Mouse (Mus musculus) induced T-regulatory cell, adult 2 months (primary cell): ENCODE data around the gene Tox4.

ENCODE experiments used
- DNase-seq: peaks from one replicate; pipeline ENCODE4 v3.0.0-alpha.2; 2012; ENCODE audit warnings: low read depth

The Tox4 gene

GRCm38 (mm10) chr14:52313931-52314807 lies 35.2 kb downstream of the Tox4 start:
- DNase-seq: no peak

DNA sequence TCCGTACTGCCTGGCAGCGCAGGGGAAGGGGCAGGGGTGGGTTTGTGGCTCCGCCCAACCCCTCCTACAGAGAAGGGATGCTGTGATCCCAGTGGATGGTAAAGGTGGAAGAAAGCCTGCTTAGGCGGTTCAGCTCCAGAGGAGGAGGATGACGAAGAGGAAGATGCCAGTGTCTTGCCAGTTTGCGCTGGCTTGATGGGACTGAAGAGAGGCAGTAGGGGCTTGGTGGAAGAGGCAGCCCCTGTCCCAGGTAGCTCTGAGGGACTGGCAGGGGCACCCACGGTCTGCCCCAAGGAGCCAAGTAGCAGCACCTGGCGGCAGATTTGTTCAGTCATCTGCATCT lies 35.8 kb downstream of the Tox4 start:
- DNase-seq: no peak

- no peak for DNase-seq
These were observed 36.4 kb downstream of the Tox4 start for GRCm38 (mm10) chr14:52315283-52315780.

DNA sequence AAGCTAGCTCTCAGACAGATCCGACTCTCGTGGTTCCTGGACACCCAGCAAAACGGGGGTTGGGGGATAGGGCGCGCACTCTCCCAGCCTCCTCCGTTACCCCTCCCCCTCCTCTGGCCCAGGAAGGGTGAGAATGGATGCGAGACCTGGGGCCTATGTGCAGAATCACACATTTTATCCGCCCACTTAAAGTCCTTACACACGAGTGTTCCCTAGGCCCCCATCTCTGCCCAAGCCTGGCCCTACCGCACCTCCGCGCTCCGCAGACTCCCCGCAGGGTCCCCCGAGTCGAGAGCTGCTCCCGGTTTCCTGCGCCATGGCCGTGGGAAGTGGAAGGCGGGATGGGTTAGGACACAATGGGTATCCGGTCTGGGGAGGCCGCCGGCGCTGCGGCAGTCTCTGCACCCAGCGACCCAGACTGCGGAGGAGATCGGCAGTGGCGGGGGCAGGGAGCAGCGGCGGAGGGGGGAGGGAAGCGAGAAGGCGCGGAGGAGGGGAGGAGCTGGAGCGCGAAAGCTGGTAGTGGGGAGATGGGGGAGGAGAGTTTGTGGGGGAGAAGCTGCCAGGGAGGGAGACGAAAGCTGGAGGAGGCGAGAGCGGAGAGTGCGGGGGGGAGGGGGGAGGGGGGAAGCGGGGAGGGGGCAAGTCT lies 37.0 kb downstream of the Tox4 start:
- DNase-seq: peak; percentile 66

- DNase-seq: peak; percentile 33
These were observed 37.7 kb downstream of the Tox4 start for GRCm38 (mm10) chr14:52316441-52317225.

DNA sequence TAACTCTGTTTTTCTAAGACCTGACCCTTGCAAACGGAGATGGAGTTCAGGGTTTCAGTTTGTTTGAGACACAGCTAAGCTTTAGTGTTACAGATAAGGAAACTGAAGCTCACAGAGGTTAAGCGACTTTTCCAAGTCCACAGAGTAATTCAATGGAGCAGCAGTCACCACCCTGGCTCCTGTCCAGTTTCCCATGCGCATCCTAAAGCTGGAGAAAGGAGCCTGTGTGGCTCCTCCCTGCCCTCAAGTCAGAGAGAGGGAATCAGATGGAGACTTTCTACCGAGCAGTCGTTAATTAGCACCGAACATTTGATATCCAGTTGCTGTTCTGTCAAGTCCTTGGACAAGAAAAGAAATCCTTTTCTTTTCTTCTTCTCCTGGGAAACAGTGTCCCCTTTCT lies 40.4 kb downstream of the Tox4 start:
- no peak for DNase-seq

DNA sequence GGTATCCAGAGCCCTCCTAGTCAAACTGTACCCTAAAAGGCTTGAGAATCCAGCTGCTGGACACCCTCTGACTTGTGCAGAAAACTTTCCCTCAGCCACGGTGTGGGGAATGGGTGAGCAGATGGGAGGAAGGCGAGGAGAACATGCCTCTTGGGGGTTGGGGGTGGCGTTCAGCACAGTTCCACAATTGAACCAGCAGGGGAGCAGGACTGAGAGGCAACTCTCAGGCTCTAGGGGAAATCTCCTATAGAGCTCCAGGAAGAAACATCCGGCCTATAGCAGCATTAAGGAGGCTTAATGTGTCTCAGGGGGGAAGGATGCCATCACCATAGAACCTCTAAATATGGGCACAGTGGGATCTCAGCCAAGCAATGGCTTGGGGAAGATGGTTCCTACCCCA lies 46.9 kb downstream of the Tox4 start:
- no peak for DNase-seq

DNA sequence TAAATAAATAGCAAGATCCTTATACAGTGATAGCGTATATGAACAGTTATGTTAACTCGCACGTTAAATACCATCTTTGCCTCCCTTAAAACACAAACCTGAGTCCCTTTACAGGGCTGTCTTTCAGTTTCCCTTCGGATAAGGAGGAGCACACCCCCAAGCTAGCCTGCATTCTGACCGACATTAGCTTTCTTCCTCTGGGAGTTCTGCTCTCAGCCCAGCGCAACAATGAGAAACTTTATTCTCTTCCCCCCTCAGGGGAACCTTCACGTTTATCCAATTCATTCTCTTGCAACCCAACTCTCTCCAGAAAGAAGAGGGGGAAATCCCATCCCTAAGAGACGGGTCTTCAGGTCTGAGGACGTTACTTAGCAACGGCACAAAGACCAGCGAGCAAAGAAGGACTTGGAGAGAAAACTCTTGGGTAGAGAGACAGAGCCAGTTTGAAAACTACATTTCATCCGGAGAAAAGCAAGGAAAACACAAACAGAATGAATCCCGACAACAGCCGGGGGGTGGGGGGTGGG lies 48.5 kb downstream of the Tox4 start:
- no peak for DNase-seq

DNA sequence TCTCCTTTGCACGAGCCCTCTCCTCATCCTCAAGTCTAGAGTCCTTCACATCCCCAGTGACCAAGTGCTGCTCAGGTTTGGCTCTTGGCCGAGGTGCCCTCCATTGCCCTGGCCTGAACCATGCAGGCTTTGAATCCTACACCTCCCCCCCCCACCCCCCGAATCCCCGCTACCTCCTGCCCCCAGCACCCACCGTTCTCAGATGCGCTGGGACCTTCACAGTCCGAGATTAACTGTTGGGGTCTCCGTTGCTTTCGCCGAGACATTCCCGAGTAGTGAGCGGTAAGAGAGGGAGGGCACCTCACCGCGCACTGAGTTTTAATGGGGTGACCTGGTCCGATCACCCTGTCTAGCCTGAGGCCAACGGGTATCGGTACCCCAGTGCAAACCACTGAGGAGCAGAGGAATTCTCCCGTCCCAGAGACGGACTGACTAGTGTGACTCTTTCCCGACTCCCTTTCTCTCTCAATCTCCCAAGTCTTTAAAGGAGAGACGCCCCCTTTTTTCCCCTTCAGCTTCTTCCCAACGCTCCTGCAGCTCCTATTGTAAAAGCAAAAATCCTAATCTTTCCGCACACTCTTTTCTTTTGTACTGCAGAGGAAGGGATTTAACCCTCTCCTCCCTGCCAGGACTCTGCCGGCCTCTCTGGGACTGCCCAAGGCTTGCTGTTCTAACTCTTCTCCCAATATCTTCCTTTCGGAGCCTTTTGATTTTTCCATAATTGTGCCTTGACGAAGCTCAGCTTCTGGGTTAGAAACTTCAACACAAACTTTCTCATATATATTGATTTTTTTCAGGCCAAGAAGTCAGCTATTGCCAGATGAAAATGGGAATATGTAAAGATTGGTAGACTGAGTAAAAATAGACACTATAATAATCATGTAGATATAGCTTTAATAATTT lies 49.2 kb downstream of the Tox4 start, which contains the start of gene Sall2:
Gene Sall2 (minus strand): TSS at position 853 of the 903 bp plus-strand sequence.
- DNase-seq: no peak

DNA sequence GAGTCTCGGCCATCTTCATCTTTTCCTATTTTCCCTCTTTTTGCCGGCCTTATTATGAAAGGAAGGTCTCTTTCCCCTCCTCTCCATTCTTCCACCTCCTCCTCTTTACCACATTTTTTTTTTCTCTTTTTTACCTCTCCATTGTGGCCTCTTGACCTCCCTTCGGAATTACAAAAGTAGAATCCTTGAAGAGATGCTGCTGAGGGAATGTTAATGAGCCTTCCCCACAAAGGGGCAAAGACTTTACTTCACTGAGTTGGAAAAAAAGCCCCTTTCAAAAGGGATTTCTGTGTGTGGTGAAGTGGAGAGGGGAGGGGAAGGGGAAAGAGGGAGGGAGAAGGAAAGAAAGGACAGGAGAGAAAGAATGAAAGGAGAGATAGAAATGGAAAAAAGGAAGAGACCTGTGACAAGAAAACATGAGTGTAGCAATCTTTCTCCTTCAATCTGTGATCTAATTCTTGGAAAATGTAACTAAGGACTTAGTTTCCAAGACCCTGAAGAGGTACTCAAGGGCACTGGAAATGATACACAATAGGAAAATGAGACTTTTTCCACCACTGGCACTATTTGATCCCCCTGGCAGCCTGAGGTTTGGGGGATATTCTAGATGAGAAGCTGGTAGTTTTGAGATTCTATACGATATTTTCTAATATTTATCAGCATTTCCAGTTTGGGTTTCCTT lies 52.3 kb downstream of the Tox4 start:
- no peak for DNase-seq

DNA sequence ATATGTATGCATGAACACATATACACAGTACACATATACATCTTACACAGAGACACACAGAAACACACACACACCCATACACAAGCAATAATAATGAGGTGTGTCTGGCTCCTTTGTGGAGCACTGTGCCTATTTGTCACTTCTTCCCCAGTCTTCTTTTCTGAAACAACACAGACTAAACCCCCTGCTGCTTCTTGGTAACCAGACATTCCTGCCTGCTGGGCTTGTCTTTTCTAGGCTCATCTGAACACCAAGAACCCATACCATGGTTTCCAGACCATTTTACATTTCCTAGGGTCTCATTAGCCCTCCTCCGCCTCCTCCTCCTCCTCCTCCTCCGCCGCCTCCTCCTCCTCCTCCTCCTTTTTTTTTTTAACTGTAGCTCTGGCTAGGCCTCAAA lies 53.2 kb downstream of the Tox4 start:
- DNase-seq: no peak

GRCm38 (mm10) chr14:52338751-52339511 lies 60.0 kb downstream of the Tox4 start:
- peak; percentile 87 for DNase-seq

- no peak for DNase-seq
These were observed 60.5 kb downstream of the Tox4 start for GRCm38 (mm10) chr14:52339512-52339852.
